Mouse (Mus musculus): ENCODE data around the gene Gpr160.
"Not testable (repeated sequence)": the region's sequence is repeated elsewhere in the genome, so short reads cannot be mapped to it uniquely, and the experiment has no call there.

Gene Gpr160

GRCm38 (mm10) chr3:30855604-30856458 lies at the start of gene Gpr160:
TSS of gene Gpr160 (plus strand) at chr3:30855950.
- DNase-seq (ENCODE audit: low read depth, low spot score), result peak; percentile 34

GRCm38 (mm10) chr3:30812881-30813280 lies 42.9 kb upstream of the Gpr160 start:
- no peak for DNase-seq (ENCODE audit: low read depth, low spot score)

GRCm38 (mm10) chr3:30818630-30819125 lies 37.1 kb upstream of the Gpr160 start:
- no peak for DNase-seq (ENCODE audit: low read depth, low spot score)

GRCm38 (mm10) chr3:30822163-30822562 lies 33.6 kb upstream of the Gpr160 start:
- DNase-seq (ENCODE audit: low read depth, low spot score), result no peak

- DNase-seq (ENCODE audit: low read depth, low spot score), result no peak
Measured at GRCm38 (mm10) chr3:30826069-30826468, 29.7 kb upstream of the Gpr160 start.

- no peak for DNase-seq (ENCODE audit: low read depth, low spot score)
Measured at GRCm38 (mm10) chr3:30831848-30832606, 23.7 kb upstream of the Gpr160 start.

- no peak for DNase-seq (ENCODE audit: low read depth, low spot score)
Measured at GRCm38 (mm10) chr3:30833254-30833653, 22.5 kb upstream of the Gpr160 start.

- no peak for DNase-seq (ENCODE audit: low read depth, low spot score)
Measured at GRCm38 (mm10) chr3:30845755-30846154, 10.0 kb upstream of the Gpr160 start.

- no peak for DNase-seq (ENCODE audit: low read depth, low spot score)
Measured at GRCm38 (mm10) chr3:30847413-30847812, 8.3 kb upstream of the Gpr160 start.

- no peak for DNase-seq (ENCODE audit: low read depth, low spot score)
Measured at GRCm38 (mm10) chr3:30851422-30851821, 4.3 kb upstream of the Gpr160 start.

GRCm38 (mm10) chr3:30853596-30853995 lies 2.2 kb upstream of the Gpr160 start:
- no peak for DNase-seq (ENCODE audit: low read depth, low spot score)

- not testable (repeated sequence) for DNase-seq (ENCODE audit: low read depth, low spot score)
Measured at GRCm38 (mm10) chr3:30859599-30859998, 3.8 kb downstream of the Gpr160 start.

GRCm38 (mm10) chr3:30860705-30861104 lies 5.0 kb downstream of the Gpr160 start:
- DNase-seq (ENCODE audit: low read depth, low spot score), result no peak

- no peak for DNase-seq (ENCODE audit: low read depth, low spot score)
Measured at GRCm38 (mm10) chr3:30863712-30864435, 8.1 kb downstream of the Gpr160 start.

GRCm38 (mm10) chr3:30864640-30865039 lies 8.9 kb downstream of the Gpr160 start:
- peak; percentile 32 for DNase-seq (ENCODE audit: low read depth, low spot score)

- DNase-seq (ENCODE audit: low read depth, low spot score), result no peak
Measured at GRCm38 (mm10) chr3:30868176-30868575, 12.4 kb downstream of the Gpr160 start.

- no peak for DNase-seq (ENCODE audit: low read depth, low spot score)
Measured at GRCm38 (mm10) chr3:30868625-30869024, 12.9 kb downstream of the Gpr160 start.

GRCm38 (mm10) chr3:30869995-30870394 lies 14.2 kb downstream of the Gpr160 start:
- DNase-seq (ENCODE audit: low read depth, low spot score), result no peak

- no peak for DNase-seq (ENCODE audit: low read depth, low spot score)
Measured at GRCm38 (mm10) chr3:30876709-30877108, 21.0 kb downstream of the Gpr160 start.

- DNase-seq (ENCODE audit: low read depth, low spot score), result no peak
Measured at GRCm38 (mm10) chr3:30887449-30887848, 31.7 kb downstream of the Gpr160 start.

- no peak for DNase-seq (ENCODE audit: low read depth, low spot score)
Measured at GRCm38 (mm10) chr3:30889014-30889413, 33.3 kb downstream of the Gpr160 start.

GRCm38 (mm10) chr3:30896721-30897120 lies 41.0 kb downstream of the Gpr160 start:
- DNase-seq (ENCODE audit: low read depth, low spot score), result no peak

All from skeletal muscle tissue, adult 2 months (tissue).